Mouse (Mus musculus): ENCODE measurements around the gene Kif1b. TPM values are rescaled to one million over a fixed set of nuclear protein-coding genes. Genes with fewer than 3 reads are reported as not detected.
A peak's percentile ranks its signal among the peaks of the same experiment; 100 is the strongest.
"Not testable (repeated sequence)": the region's sequence is repeated elsewhere in the genome, so short reads cannot be mapped to it uniquely, and the experiment has no call there.

The Kif1b gene
- polyA plus RNA-seq, 1 experiment = 254 TPM

- WGBS = 57% methylated on average over 3 of the region's 3 CpGs
- TF ChIP-seq CTCF (IDR thresholded peaks at IDR 0.05; ENCODE audit: borderline replicate concordance, insufficient read depth, low read depth, low read length) = no peak
- no peak for TF ChIP-seq POLR2A (IDR thresholded peaks at IDR 0.05; ENCODE audit: borderline replicate concordance, insufficient read depth, low read length)
- Histone ChIP-seq H3K27me3 (ENCODE audit: control insufficient read depth, insufficient read depth, low read length) (no peaks in the 10 kb centered on the region), H3K27ac (ENCODE audit: insufficient read depth, low read length) (no peak overlapping the region), H3K4me1 (ENCODE audit: control insufficient read depth, insufficient read depth, low read length) (peaks cover 7% of the 10 kb centered on the region; the same call in 1 of the 2 replicates), H3K4me3 (replicated peaks; ENCODE audit: insufficient read depth, low read depth, low read length) (no peak overlapping the region)
- DNase-seq = no peak
Measured at GRCm38 (mm10) chr4:149226311-149226710, 81.2 kb downstream of the Kif1b start.

GRCm38 (mm10) chr4:149223453-149223852 lies 84.0 kb downstream of the Kif1b start:
- Histone ChIP-seq H3K4me3 (replicated peaks; ENCODE audit: insufficient read depth, low read depth, low read length) (no peak overlapping the region), H3K27me3 (ENCODE audit: control insufficient read depth, insufficient read depth, low read length) (no peaks in the 10 kb centered on the region), H3K4me1 (ENCODE audit: control insufficient read depth, insufficient read depth, low read length) (peaks cover 15% of the 10 kb centered on the region), H3K27ac (ENCODE audit: insufficient read depth, low read length) (no peak overlapping the region)
- DNase-seq = no peak
- WGBS = 96% methylated on average over 3 of the region's 3 CpGs
- TF ChIP-seq CTCF (IDR thresholded peaks at IDR 0.05; ENCODE audit: borderline replicate concordance, insufficient read depth, low read depth, low read length) (no peak), POLR2A (IDR thresholded peaks at IDR 0.05; ENCODE audit: borderline replicate concordance, insufficient read depth, low read length) (no peak)

- peaks cover 15% of the 10 kb centered on the region for H3K4me1 ChIP-seq (ENCODE audit: control insufficient read depth, insufficient read depth, low read length)
- no peak overlapping the region for H3K4me3 ChIP-seq (replicated peaks; ENCODE audit: insufficient read depth, low read depth, low read length)
- H3K27ac ChIP-seq (ENCODE audit: insufficient read depth, low read length) = peak overlapping the region; percentile 44
- peak; percentile 23 to 53 for DNase-seq
- TF ChIP-seq CTCF (IDR thresholded peaks at IDR 0.05; ENCODE audit: borderline replicate concordance, insufficient read depth, low read depth, low read length) (no peak), POLR2A (IDR thresholded peaks at IDR 0.05; ENCODE audit: borderline replicate concordance, insufficient read depth, low read length) (no peak)
- no peaks in the 10 kb centered on the region for H3K27me3 ChIP-seq (ENCODE audit: control insufficient read depth, insufficient read depth, low read length)
- 20% methylated on average over 17 of the region's 17 CpGs for WGBS
Measured at GRCm38 (mm10) chr4:149220481-149220880, 87.0 kb downstream of the Kif1b start.

- peak; percentile 69 to 83 for DNase-seq
- no peak for TF ChIP-seq CTCF (IDR thresholded peaks at IDR 0.05; ENCODE audit: borderline replicate concordance, insufficient read depth, low read depth, low read length)
- TF ChIP-seq POLR2A (IDR thresholded peaks at IDR 0.05; ENCODE audit: borderline replicate concordance, insufficient read depth, low read length) = no peak
- Histone ChIP-seq H3K27ac (ENCODE audit: insufficient read depth, low read length) (peak overlapping the region; percentile 44), H3K4me3 (replicated peaks; ENCODE audit: insufficient read depth, low read depth, low read length) (no peak overlapping the region), H3K27me3 (ENCODE audit: control insufficient read depth, insufficient read depth, low read length) (no peaks in the 10 kb centered on the region), H3K4me1 (ENCODE audit: control insufficient read depth, insufficient read depth, low read length) (peaks cover 15% of the 10 kb centered on the region)
- 7% methylated on average over 5 of the region's 5 CpGs for WGBS
Measured at GRCm38 (mm10) chr4:149220042-149220473, 87.4 kb downstream of the Kif1b start.

- Histone ChIP-seq H3K4me3 (replicated peaks; ENCODE audit: insufficient read depth, low read depth, low read length) (no peak overlapping the region), H3K4me1 (ENCODE audit: control insufficient read depth, insufficient read depth, low read length) (peaks cover 15% of the 10 kb centered on the region), H3K27ac (ENCODE audit: insufficient read depth, low read length) (peak overlapping the region; percentile 44; the same call in 1 of the 2 replicates), H3K27me3 (ENCODE audit: control insufficient read depth, insufficient read depth, low read length) (no peaks in the 10 kb centered on the region)
- TF ChIP-seq CTCF (IDR thresholded peaks at IDR 0.05; ENCODE audit: borderline replicate concordance, insufficient read depth, low read depth, low read length) = no peak
- no peak for TF ChIP-seq POLR2A (IDR thresholded peaks at IDR 0.05; ENCODE audit: borderline replicate concordance, insufficient read depth, low read length)
- WGBS = 28% methylated on average over 12 of the region's 12 CpGs
- DNase-seq = no peak
Measured at GRCm38 (mm10) chr4:149219401-149220041, 88.0 kb downstream of the Kif1b start.

- no peak overlapping the region for H3K4me3 ChIP-seq (replicated peaks; ENCODE audit: insufficient read depth, low read depth, low read length)
- WGBS = 89% methylated on average over 5 of the region's 5 CpGs
- no peak overlapping the region for H3K27ac ChIP-seq (ENCODE audit: insufficient read depth, low read length)
- H3K4me1 ChIP-seq (ENCODE audit: control insufficient read depth, insufficient read depth, low read length) = peaks cover 15% of the 10 kb centered on the region
- H3K27me3 ChIP-seq (ENCODE audit: control insufficient read depth, insufficient read depth, low read length) = no peaks in the 10 kb centered on the region
- no peak for DNase-seq
- TF ChIP-seq CTCF (IDR thresholded peaks at IDR 0.05; ENCODE audit: borderline replicate concordance, insufficient read depth, low read depth, low read length) (no peak), POLR2A (IDR thresholded peaks at IDR 0.05; ENCODE audit: borderline replicate concordance, insufficient read depth, low read length) (no peak)
Measured at GRCm38 (mm10) chr4:149218476-149218875, 89.0 kb downstream of the Kif1b start.

- H3K4me3 ChIP-seq (replicated peaks; ENCODE audit: insufficient read depth, low read depth, low read length) = no peak overlapping the region
- H3K4me1 ChIP-seq (ENCODE audit: control insufficient read depth, insufficient read depth, low read length) = peaks cover 15% of the 10 kb centered on the region
- no peak overlapping the region for H3K27ac ChIP-seq (ENCODE audit: insufficient read depth, low read length)
- DNase-seq = no peak
- 85% methylated on average over 9 of the region's 9 CpGs for WGBS
- no peaks in the 10 kb centered on the region for H3K27me3 ChIP-seq (ENCODE audit: control insufficient read depth, insufficient read depth, low read length)
- no peak for TF ChIP-seq CTCF (IDR thresholded peaks at IDR 0.05; ENCODE audit: borderline replicate concordance, insufficient read depth, low read depth, low read length)
- TF ChIP-seq POLR2A (IDR thresholded peaks at IDR 0.05; ENCODE audit: borderline replicate concordance, insufficient read depth, low read length) = no peak
Measured at GRCm38 (mm10) chr4:149215982-149216381, 91.5 kb downstream of the Kif1b start.

- Histone ChIP-seq H3K4me3 (replicated peaks; ENCODE audit: insufficient read depth, low read depth, low read length) (no peak overlapping the region), H3K4me1 (ENCODE audit: control insufficient read depth, insufficient read depth, low read length) (peaks cover 11% of the 10 kb centered on the region), H3K27ac (ENCODE audit: insufficient read depth, low read length) (no peak overlapping the region), H3K27me3 (ENCODE audit: control insufficient read depth, insufficient read depth, low read length) (no peaks in the 10 kb centered on the region)
- no peak for DNase-seq
- no peak for TF ChIP-seq POLR2A (IDR thresholded peaks at IDR 0.05; ENCODE audit: borderline replicate concordance, insufficient read depth, low read length)
- TF ChIP-seq CTCF (IDR thresholded peaks at IDR 0.05; ENCODE audit: borderline replicate concordance, insufficient read depth, low read depth, low read length) = no peak
- 55% methylated on average over 2 of the region's 2 CpGs for WGBS
Measured at GRCm38 (mm10) chr4:149215397-149215796, 92.1 kb downstream of the Kif1b start.

GRCm38 (mm10) chr4:149214468-149214867 lies 93.0 kb downstream of the Kif1b start:
- not testable (repeated sequence) for H3K4me3 ChIP-seq (replicated peaks; ENCODE audit: insufficient read depth, low read depth, low read length); DNase-seq; H3K4me1 ChIP-seq (ENCODE audit: control insufficient read depth, insufficient read depth, low read length); H3K27me3 ChIP-seq (ENCODE audit: control insufficient read depth, insufficient read depth, low read length); H3K27ac ChIP-seq (ENCODE audit: insufficient read depth, low read length)
- 98% methylated on average over 2 of the region's 2 CpGs for WGBS

Data from cerebellum, adult 2 months (tissue).